In genomic region chr9:117250036-117250830, GRCm38 (mm10) we compare ENCODE assay signal across 8 mouse cellular contexts.
DNase-seq lines count a peak whose midpoint lies in the region; ATAC-seq and TF ChIP-seq lines count a peak whose summit lies in the region.

No protein-coding gene starts in this region.

- no peak for TF ChIP-seq CTCF in lung, embryonic 14.5 days (IDR thresholded peaks at IDR 0.05; ENCODE audit: low read depth)
- no peak for TF ChIP-seq CTCF in cerebellum, adult 2 months (IDR thresholded peaks at IDR 0.05; ENCODE audit: borderline replicate concordance, insufficient read depth, low read depth, low read length)

- H3K27me3 ChIP-seq in lung, embryonic 14.5 days (ENCODE audit: insufficient read depth, low read length) = no peaks in the 10 kb centered on the region
- peaks cover 18% of the 10 kb centered on the region for H3K27me3 ChIP-seq in forebrain, embryonic 13.5 days
- H3K27me3 ChIP-seq in limb, embryonic 13.5 days = no peaks in the 10 kb centered on the region
- peaks cover 1% of the 10 kb centered on the region; the same call in 1 of the 2 replicates for H3K27me3 ChIP-seq in cerebellum, adult 2 months (ENCODE audit: control insufficient read depth, insufficient read depth, low read length)

- no peak for TF ChIP-seq POLR2A in cerebellum, adult 2 months (IDR thresholded peaks at IDR 0.05; ENCODE audit: borderline replicate concordance, insufficient read depth, low read length)

- no peak for ATAC-seq in lung, embryonic 14.5 days (ENCODE audit: insufficient read depth)
- ATAC-seq in forebrain, embryonic 13.5 days = no peak; the same call in 1 of the 2 replicates
- no peak for ATAC-seq in limb, embryonic 13.5 days (ENCODE audit: low FRiP score, low read depth)
- ATAC-seq in CD4-positive, CD25-positive, alpha-beta regulatory T cell, adult 4 months = no peak

- H3K4me1 ChIP-seq in lung, embryonic 14.5 days (ENCODE audit: insufficient read depth) = peaks cover 25% of the 10 kb centered on the region
- H3K4me1 ChIP-seq in forebrain, embryonic 13.5 days = peaks cover 27% of the 10 kb centered on the region
- peaks cover 61% of the 10 kb centered on the region for H3K4me1 ChIP-seq in limb, embryonic 13.5 days
- no peaks in the 10 kb centered on the region for H3K4me1 ChIP-seq in cerebellum, adult 2 months (ENCODE audit: control insufficient read depth, insufficient read depth, low read length)

- peak overlapping the region; percentile 80 for H3K9ac ChIP-seq in lung, embryonic 14.5 days
- peak overlapping the region; percentile 60 for H3K9ac ChIP-seq in forebrain, embryonic 13.5 days
- peak overlapping the region; percentile 89 for H3K9ac ChIP-seq in limb, embryonic 13.5 days

- peak; percentile 49 for DNase-seq in lung, embryonic 14.5 days
- no peak for DNase-seq in lung, postnatal 10 days
- peak; percentile 16 for DNase-seq in retina, postnatal 1 day
- DNase-seq in cerebellum, adult 2 months = no peak
- no peak for DNase-seq in layer of hippocampus, adult 9-11 months

- no peaks in the 10 kb centered on the region for H3K9me3 ChIP-seq in lung, embryonic 14.5 days (ENCODE audit: low read depth, low read length)
- H3K9me3 ChIP-seq in forebrain, embryonic 13.5 days (replicated peaks) = no peaks in the 10 kb centered on the region
- no peaks in the 10 kb centered on the region for H3K9me3 ChIP-seq in limb, embryonic 13.5 days

- H3K4me3 ChIP-seq in lung, embryonic 14.5 days (ENCODE audit: low read depth, low read length) = peak overlapping the region; percentile 53
- peak overlapping the region; percentile 43 for H3K4me3 ChIP-seq in forebrain, embryonic 13.5 days
- peak overlapping the region; percentile 70 for H3K4me3 ChIP-seq in limb, embryonic 13.5 days
- H3K4me3 ChIP-seq in cerebellum, adult 2 months (replicated peaks; ENCODE audit: insufficient read depth, low read depth, low read length) = no peak overlapping the region

- peak overlapping the region; percentile 69 for H3K4me2 ChIP-seq in lung, embryonic 14.5 days
- peak overlapping the region; percentile 74 for H3K4me2 ChIP-seq in forebrain, embryonic 13.5 days
- peak overlapping the region; percentile 79 for H3K4me2 ChIP-seq in limb, embryonic 13.5 days (replicated peaks)

- WGBS in lung, embryonic 14.5 days = 11% methylated on average over 13 of the region's 13 CpGs
- WGBS in forebrain, embryonic 13.5 days = 31% methylated on average over 13 of the region's 13 CpGs
- WGBS in limb, embryonic 13.5 days = 10% methylated on average over 13 of the region's 13 CpGs
- whole genome bisulfite sequencing in cerebellum, adult 2 months = 40% methylated on average over 13 of the region's 13 CpGs

- no peaks in the 10 kb centered on the region for H3K36me3 ChIP-seq in lung, embryonic 14.5 days (ENCODE audit: insufficient read depth)
- no peaks in the 10 kb centered on the region for H3K36me3 ChIP-seq in forebrain, embryonic 13.5 days (ENCODE audit: poor library complexity, severe bottlenecking)
- no peaks in the 10 kb centered on the region for H3K36me3 ChIP-seq in limb, embryonic 13.5 days

- peak overlapping the region; percentile 87 for H3K27ac ChIP-seq in lung, embryonic 14.5 days (ENCODE audit: low read depth)
- H3K27ac ChIP-seq in forebrain, embryonic 13.5 days = no peak overlapping the region
- peak overlapping the region; percentile 92 for H3K27ac ChIP-seq in limb, embryonic 13.5 days
- H3K27ac ChIP-seq in cerebellum, adult 2 months (ENCODE audit: insufficient read depth, low read length) = no peak overlapping the region

Comparison
In these comparisons a context has a peak if more than half of its experiments do, and no peak if none do; other contexts are left out.
1. DNase-seq: peak in lung, embryonic 14.5 days (single experiment) and retina, postnatal 1 day (single experiment); none in lung, postnatal 10 days (single experiment), cerebellum, adult 2 months (0 of 2) and layer of hippocampus, adult 9-11 months (single experiment).
2. H3K27ac ChIP-seq: peak in lung, embryonic 14.5 days (single experiment) and limb, embryonic 13.5 days (single experiment); none in forebrain, embryonic 13.5 days (single experiment) and cerebellum, adult 2 months (single experiment).
3. Peak in every context shown above with its lines, with median percentiles within 50 percentile points of each other: H3K4me2 ChIP-seq and H3K9ac ChIP-seq.